Mouse (Mus musculus) liver, adult 2 months (tissue): Measurements from ENCODE around the gene Ralgds. TPM values are rescaled to one million over a fixed set of nuclear protein-coding genes. Genes with fewer than 3 reads are reported as not detected.

Source experiments
- DNase-seq: peaks from one replicate; pipeline ENCODE4 v3.0.0-alpha.2; 2011; ENCODE audit warnings: low read depth, low spot score; ENCODE audit errors: extremely low read depth
- H3K27ac ChIP-seq: fragments of 200-500 bp; replicated peaks from 2 replicates; pipeline ENCODE4 v1.5.1; 2012; ENCODE audit warnings: low read depth, mild to moderate bottlenecking, control low read depth, inconsistent platforms, low read length; ENCODE audit not compliant: insufficient read depth
- H3K27me3 ChIP-seq: fragments of 200-500 bp; 2 replicates; pipeline ENCODE4 v1.6.1; 2012; ENCODE audit warnings: mild to moderate bottlenecking, moderate library complexity, low read length, inconsistent platforms; ENCODE audit not compliant: control insufficient read depth, insufficient read depth
- H3K36me3 ChIP-seq: fragments of 200-500 bp; 2 replicates; pipeline ENCODE4 v1.6.1; 2012; ENCODE audit warnings: low read length, inconsistent platforms; ENCODE audit not compliant: control insufficient read depth, insufficient read depth
- H3K4me1 ChIP-seq: fragments of 200-500 bp; 2 replicates; pipeline ENCODE4 v1.6.1; 2011; ENCODE audit warnings: low read length; ENCODE audit not compliant: control insufficient read depth, insufficient read depth
- H3K4me3 ChIP-seq: fragments of 200-500 bp; 2 replicates; pipeline ENCODE4 v1.5.1; 2011; ENCODE audit warnings: low read depth, mild to moderate bottlenecking, control low read depth, low read length, moderate library complexity; ENCODE audit not compliant: insufficient read depth
- H3K79me2 ChIP-seq: fragments of 200-500 bp; 2 replicates; pipeline ENCODE4 v1.6.1; 2012; ENCODE audit warnings: inconsistent platforms, mild to moderate bottlenecking, low read length, moderate library complexity; ENCODE audit not compliant: control insufficient read depth, insufficient read depth
- H3K9ac ChIP-seq: fragments of 200-500 bp; 2 replicates; pipeline ENCODE4 v1.6.1; 2012; ENCODE audit warnings: low read depth, mild to moderate bottlenecking, control low read depth, inconsistent platforms, low read length
- CTCF ChIP-seq: fragments of 200-500 bp; IDR thresholded peaks from 2 replicates; pipeline ENCODE4 v1.5.1; 2011; ENCODE audit warnings: low read depth, low read length, control low read depth
- POLR2A ChIP-seq: fragments of 200-500 bp; IDR thresholded peaks from 2 replicates; pipeline ENCODE4 v1.6.1; 2011; ENCODE audit warnings: low read length, control low read depth; ENCODE audit not compliant: insufficient read depth; ENCODE audit errors: extremely low read depth
- WGBS: fragments of 180-500 bp; shearing (Covaris S2); methylation state at CpG from one replicate; pipeline ENCODE4 v1.1.7; 2018; 5-methylcytosine and 5-hydroxymethylcytosine counted together
- polyA plus RNA-seq: library from polyadenylated mRNA; depleted of rRNA; stranded (reverse); fragments of >200 nt; gene quantifications from 2 replicates; pipeline ENCODE4 v1.2.3, GENCODE M21; 2012; rRNA removed
- total RNA-seq: library from RNA; depleted of rRNA; stranded (reverse); fragments of >200 nt; gene quantifications from 2 replicates; pipeline ENCODE4 v1.2.3, GENCODE M21; 2014; rRNA removed

Ralgds gene
- total RNA-seq: 1.1 and 1.7 TPM in 2 replicates
- 1.5 and 3.0 TPM in 2 replicates for polyA plus RNA-seq

DNA sequence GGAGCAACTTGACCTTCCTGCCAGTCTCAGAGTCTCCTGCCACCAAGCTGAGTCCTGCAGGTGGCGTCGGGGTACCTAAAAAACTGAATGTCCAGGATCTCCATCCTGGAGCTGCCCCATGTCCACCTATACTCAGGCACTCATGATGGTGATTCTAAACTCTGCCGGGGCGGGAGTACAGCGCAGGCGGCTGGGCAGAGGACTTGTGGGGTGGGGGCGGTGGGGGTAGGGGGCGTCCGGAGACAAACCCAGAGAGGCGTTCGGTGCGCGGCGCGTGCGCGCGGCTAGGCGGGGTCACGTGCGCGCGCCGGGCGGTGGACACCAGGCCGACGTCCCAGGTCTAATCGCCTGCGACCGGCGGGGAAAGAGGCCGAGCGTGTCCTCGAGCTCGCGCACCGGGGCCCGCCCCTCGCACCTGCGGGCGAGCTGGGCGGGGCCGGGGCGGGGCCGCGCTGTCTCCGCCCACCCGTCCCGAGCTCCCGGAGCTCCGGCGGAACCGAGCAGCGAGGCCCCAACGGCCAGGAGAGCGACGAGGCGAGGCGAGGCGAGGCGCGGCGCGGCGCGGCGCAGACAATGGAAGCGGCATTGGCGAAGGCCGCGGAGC lies at the start of gene Ralgds:
Ralgds (plus strand) TSS at position 328 of the 604 bp plus-strand sequence.
- Histone ChIP-seq H3K27me3 (no peaks in the 10 kb centered on the region), H3K4me1 (peaks cover 4% of the 10 kb centered on the region), H3K79me2 (no peaks in the 10 kb centered on the region), H3K9ac (peak within 1 kb of the TSS; percentile 44; the same call in 1 of the 2 replicates), H3K27ac (no peak within 1 kb of the TSS), H3K4me3 (peak within 1 kb of the TSS; percentile 52; the same call in 1 of the 2 replicates), H3K36me3 (no peaks in the 10 kb centered on the region)
- WGBS: 2% methylated on average over 62 of the region's 71 CpGs
- no peak for DNase-seq
- TF ChIP-seq POLR2A: no peak
- TF ChIP-seq CTCF: no peak

DNA sequence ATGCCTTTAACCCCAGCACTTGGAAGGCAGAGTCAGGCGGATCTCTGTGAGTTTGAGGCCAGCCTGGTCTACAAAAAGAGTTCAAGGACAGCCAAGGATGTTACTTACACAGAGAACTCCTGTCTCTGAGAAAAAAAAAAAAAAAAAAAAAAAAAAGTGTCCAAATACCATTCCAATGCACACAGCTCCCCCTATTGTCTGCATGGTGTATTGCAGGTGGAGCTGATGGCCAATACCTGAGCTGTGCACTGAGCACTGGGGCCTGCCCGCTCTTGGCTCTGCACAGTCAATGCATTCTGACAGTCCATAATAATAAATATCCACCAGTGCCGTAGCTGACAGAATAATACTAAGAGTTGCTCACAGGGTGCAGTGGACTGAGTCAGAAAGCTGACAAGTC lies 49.0 kb upstream of the Ralgds start:
- Histone ChIP-seq H3K79me2 (peaks cover 3% of the 10 kb centered on the region; the same call in 1 of the 2 replicates), H3K36me3 (no peaks in the 10 kb centered on the region), H3K27ac (no peak overlapping the region), H3K27me3 (no peaks in the 10 kb centered on the region), H3K4me1 (peaks cover 6% of the 10 kb centered on the region; the same call in 1 of the 2 replicates), H3K4me3 (no peak overlapping the region), H3K9ac (no peak overlapping the region)
- DNase-seq: peak; percentile 39
- peak; percentile 76 for TF ChIP-seq CTCF
- TF ChIP-seq POLR2A: no peak
- 69% methylated on average over 3 of the region's 3 CpGs for WGBS

- TF ChIP-seq POLR2A: no peak
- no peak for TF ChIP-seq CTCF
- Histone ChIP-seq H3K36me3 (peaks cover 4% of the 10 kb centered on the region), H3K79me2 (peaks cover 3% of the 10 kb centered on the region; the same call in 1 of the 2 replicates), H3K4me1 (peaks cover 6% of the 10 kb centered on the region; the same call in 1 of the 2 replicates), H3K4me3 (no peak overlapping the region), H3K27me3 (no peaks in the 10 kb centered on the region), H3K9ac (no peak overlapping the region), H3K27ac (no peak overlapping the region)
- WGBS: 88% methylated on average over 9 of the region's 9 CpGs
- DNase-seq: no peak
Observed at GRCm38 (mm10) chr2:28464919-28465318, 48.0 kb upstream of the Ralgds start.

DNA sequence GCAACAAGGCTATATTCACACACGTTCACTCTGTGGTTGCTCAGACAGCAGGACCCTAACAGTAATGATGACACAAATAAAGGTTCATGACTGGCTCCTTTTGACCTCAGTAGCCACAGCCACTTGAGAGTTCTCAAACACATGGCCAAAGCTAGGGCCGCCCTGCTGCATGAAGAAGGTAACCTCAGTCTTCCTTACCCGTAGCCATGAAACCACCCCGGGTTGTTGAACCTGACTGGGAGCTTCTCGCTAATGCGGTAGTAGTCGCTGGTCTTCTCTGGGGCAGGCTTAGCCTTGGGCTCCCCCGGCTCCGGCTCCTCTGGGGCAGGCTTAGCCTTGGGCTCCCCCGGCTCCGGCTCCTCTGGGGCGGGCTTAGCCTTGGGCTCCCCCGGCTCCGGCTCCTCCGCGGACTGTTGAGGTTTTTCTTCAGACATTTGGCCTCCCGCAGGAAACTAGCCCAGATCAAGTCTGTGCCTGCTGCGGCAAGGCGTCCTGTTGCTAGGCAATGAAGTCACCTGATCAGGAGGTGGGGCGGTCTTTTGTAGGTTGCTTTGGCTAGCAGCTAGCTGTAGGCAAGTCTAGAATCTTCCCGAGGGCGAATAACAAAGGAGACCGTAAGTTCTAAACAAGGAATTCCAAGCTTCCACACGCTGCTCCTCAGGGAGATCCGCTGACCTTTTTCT lies 46.9 kb upstream of the Ralgds start, which contains the start of gene 1700007K13Rik:
1700007K13Rik (minus strand) TSS at position 497 of the 683 bp plus-strand sequence.
- WGBS: 11% methylated on average over 25 of the region's 25 CpGs
- no peak for TF ChIP-seq CTCF
- TF ChIP-seq POLR2A: no peak
- peaks cover 3% of the 10 kb centered on the region; the same call in 1 of the 2 replicates for H3K79me2 ChIP-seq
- DNase-seq: peak; percentile 83
- no peak within 1 kb of the TSS for H3K27ac ChIP-seq
- no peaks in the 10 kb centered on the region for H3K27me3 ChIP-seq
- H3K4me1 ChIP-seq: peaks cover 6% of the 10 kb centered on the region; the same call in 1 of the 2 replicates
- no peak within 1 kb of the TSS for H3K4me3 ChIP-seq
- no peak within 1 kb of the TSS for H3K9ac ChIP-seq
- H3K36me3 ChIP-seq: peaks cover 10% of the 10 kb centered on the region

DNA sequence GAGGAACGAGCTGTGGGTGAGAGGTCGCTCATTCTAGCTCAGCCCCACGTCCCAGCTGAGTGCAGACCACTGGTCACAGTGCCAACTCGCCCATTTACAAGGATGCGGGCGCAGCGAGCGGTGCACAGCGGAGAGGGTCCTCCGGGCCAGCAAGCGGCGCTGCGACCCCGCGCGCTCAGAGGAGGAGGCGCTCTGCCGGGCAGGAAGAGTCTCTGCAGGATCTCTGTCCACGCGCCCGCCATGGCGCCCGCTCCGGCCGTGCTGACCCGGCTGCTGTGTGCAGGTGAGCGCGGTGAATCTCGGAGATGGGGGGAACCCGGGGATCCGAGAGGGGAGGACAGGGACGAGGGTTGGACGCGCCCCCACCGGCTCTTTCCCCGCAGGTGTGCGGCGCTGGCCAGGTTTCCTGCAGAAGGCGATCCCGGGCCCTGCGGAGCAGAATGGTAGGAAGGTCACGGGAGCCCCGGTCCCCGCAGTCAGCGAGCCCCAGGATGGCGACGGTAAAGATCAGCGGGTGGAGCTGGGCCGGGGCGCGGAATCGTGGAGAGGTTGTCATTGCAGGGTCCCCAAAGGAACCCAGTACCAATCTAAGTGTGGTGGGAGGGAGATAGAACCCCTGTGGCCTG lies 45.0 kb upstream of the Ralgds start, which contains the start of gene Mrps2:
Mrps2 (plus strand) TSS at position 207 of the 626 bp plus-strand sequence.
- WGBS: 1% methylated on average over 52 of the region's 52 CpGs
- Histone ChIP-seq H3K27ac (peak within 1 kb of the TSS; percentile 69), H3K36me3 (peaks cover 10% of the 10 kb centered on the region), H3K9ac (peak within 1 kb of the TSS; percentile 93), H3K79me2 (peaks cover 3% of the 10 kb centered on the region; the same call in 1 of the 2 replicates), H3K4me1 (peaks cover 6% of the 10 kb centered on the region; the same call in 1 of the 2 replicates), H3K4me3 (peak within 1 kb of the TSS; percentile 94), H3K27me3 (no peaks in the 10 kb centered on the region)
- peak; percentile 87 for TF ChIP-seq CTCF
- peak; percentile 86 for TF ChIP-seq POLR2A
- peak; percentile 55 for DNase-seq
